Mouse (Mus musculus) liver, postnatal 0 days (tissue): ENCODE data around the gene Prtn3. TPM values are rescaled to one million over a fixed set of nuclear protein-coding genes. Genes with fewer than 3 reads are reported as not detected.

Experiments
- ATAC-seq: fragments of 200-750 bp; cut with Nextera tagmentation; 2 replicates; pipeline ENCODE4 v1.8.0; 2017; ENCODE audit warnings: mild to moderate bottlenecking, moderate library complexity
- DNase-seq: peaks from one replicate; pipeline ENCODE4 v3.0.0-alpha.2; 2016
- H3K27ac ChIP-seq: fragments of 300-500 bp; sonication (generic); 2 replicates; pipeline ENCODE4 v1.5.1; 2014; ENCODE audit warnings: antibody characterized with exemption, moderate library complexity, mild to moderate bottlenecking, low read depth
- H3K27me3 ChIP-seq: fragments of 300-500 bp; sonication (generic); 2 replicates; pipeline ENCODE4 v1.6.1; 2014; ENCODE audit warnings: low read length, control low read depth, mixed read lengths; ENCODE audit not compliant: insufficient read depth
- H3K36me3 ChIP-seq: fragments of 300-500 bp; sonication (generic); replicated peaks from 2 replicates; pipeline ENCODE4 v1.6.1; 2014; ENCODE audit warnings: mild to moderate bottlenecking, control low read depth, low read length, moderate library complexity, mixed read lengths; ENCODE audit not compliant: insufficient read depth
- H3K4me1 ChIP-seq: fragments of 300-500 bp; sonication (generic); 2 replicates; pipeline ENCODE4 v1.6.1; 2014; ENCODE audit warnings: antibody characterized with exemption, mild to moderate bottlenecking, control low read depth; ENCODE audit not compliant: insufficient read depth
- H3K4me2 ChIP-seq: fragments of 300-500 bp; sonication (generic); 2 replicates; pipeline ENCODE4 v1.6.1; 2014; ENCODE audit warnings: low read depth, mild to moderate bottlenecking, low read length, moderate library complexity, mixed read lengths
- H3K4me3 ChIP-seq: fragments of 300-500 bp; sonication (generic); 2 replicates; pipeline ENCODE4 v1.5.1; 2014; ENCODE audit warnings: low read depth, low read length
- H3K9ac ChIP-seq: fragments of 300-500 bp; sonication (generic); replicated peaks from 2 replicates; pipeline ENCODE4 v1.6.1; 2014; ENCODE audit warnings: mild to moderate bottlenecking, moderate library complexity
- H3K9me3 ChIP-seq: fragments of 300-500 bp; sonication (generic); 2 replicates; pipeline ENCODE4 v1.6.1; 2016; ENCODE audit warnings: mild to moderate bottlenecking, control low read depth, low read length, mixed read lengths
- CTCF ChIP-seq: sonication (generic); IDR thresholded peaks from 2 replicates; pipeline ENCODE4 v1.5.1; 2016; ENCODE audit warnings: antibody characterized with exemption, low read depth
- EP300 ChIP-seq: IDR thresholded peaks from 2 replicates; pipeline ENCODE4 v1.6.1; 2016; ENCODE audit warnings: antibody characterized with exemption, low read depth, mild to moderate bottlenecking
- WGBS: fragments of 180-500 bp; shearing (Covaris S2); extraction: QIAGEN DNeasy Blood & Tissue Kit; methylation state at CpG from one replicate; pipeline ENCODE4 v1.1.7; 2014; ENCODE audit not compliant: insufficient replicate concordance; 5-methylcytosine and 5-hydroxymethylcytosine counted together
- polyA plus RNA-seq: library from polyadenylated mRNA; unstranded; fragments of >200 nt; fragmentation: Nextera tagmentation; extraction: Ambion mirVana; gene quantifications from 2 replicates; pipeline ENCODE4 v1.2.1, GENCODE M21; 2015

Gene Prtn3
- polyA plus RNA-seq, 1 experiment from 2014 or later: 123 TPM

DNA sequence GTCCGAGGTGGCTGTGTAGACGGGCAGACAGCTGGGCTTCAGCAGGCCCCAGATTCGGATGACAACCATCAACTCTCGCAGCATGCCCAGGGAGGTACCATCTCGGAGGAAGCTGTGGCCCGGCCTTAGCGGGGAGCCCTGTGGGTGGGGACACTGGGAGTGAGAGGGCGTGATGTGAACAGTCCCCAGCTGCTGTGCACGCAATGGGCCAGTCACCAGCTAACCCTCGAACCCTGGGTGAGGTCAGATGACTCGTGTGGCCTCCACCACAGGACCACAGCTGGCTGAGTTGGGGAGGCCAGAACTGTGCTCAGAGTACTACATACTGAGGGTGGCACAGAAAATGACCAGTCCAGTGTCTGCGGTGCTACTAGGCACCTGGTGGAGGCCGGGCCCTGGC lies 22.5 kb downstream of the Prtn3 start:
- H3K27me3 ChIP-seq: no peaks in the 10 kb centered on the region
- WGBS: 78% methylated on average over 13 of the region's 13 CpGs
- TF ChIP-seq CTCF: no peak
- no peak for TF ChIP-seq EP300
- no peak overlapping the region for H3K4me3 ChIP-seq
- DNase-seq: no peak
- no peak overlapping the region for H3K4me2 ChIP-seq
- no peaks in the 10 kb centered on the region for H3K9me3 ChIP-seq
- H3K36me3 ChIP-seq: peaks cover 19% of the 10 kb centered on the region; the same call in 1 of the 2 replicates
- H3K4me1 ChIP-seq: 0 out of 2 replicates have a peak, but pooled peaks cover 8% of the 10 kb centered on the region
- H3K27ac ChIP-seq: peak overlapping the region; percentile 68
- no peak overlapping the region for H3K9ac ChIP-seq
- ATAC-seq: no peak; the same call in 1 of the 2 replicates

DNA sequence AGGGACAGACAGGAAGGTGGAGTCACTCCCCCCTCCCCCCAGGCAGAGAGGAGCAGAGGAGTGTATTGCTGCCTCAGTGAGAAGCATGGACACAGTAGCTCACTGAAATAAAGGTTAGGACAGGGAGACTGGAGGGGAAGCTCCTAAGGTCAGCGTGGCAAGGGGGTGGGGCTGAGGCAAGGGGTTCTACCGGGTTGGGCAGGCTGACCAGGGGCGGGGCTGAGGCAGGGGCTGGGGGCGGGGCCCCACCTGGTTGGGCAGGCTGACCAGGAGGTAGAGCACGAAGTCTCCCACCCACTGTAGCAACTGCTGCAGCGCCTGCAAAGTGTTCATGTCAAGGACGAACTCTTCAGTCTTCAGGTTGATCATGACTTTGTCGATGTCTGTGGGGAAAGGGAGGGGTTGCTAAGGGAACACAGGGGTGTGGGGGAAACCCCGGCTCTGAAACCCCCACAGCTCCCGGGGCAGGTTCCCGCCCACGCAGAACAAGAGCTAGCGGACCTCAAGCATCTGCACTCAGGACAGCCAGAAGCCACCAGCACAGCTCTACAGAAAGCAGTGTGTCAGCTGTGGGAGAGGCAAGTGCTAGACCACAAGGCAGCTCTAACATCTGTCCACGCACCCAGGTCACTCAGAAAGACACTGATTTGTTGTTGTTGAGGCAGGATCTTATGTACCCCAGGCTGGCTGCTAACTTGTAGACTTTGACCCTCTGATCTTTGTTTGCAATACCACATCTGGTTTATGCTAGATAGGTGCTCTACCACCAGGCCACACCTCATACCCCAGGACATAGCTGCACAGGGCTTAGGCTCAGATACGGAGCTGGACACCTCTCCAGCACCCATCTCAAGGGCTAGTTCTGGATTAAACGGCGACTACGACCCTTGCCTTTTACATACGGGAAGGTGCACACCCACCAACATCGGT lies 23.3 kb downstream of the Prtn3 start:
- no peak overlapping the region for H3K9ac ChIP-seq
- peak overlapping the region; percentile 21; the same call in 1 of the 2 replicates for H3K4me3 ChIP-seq
- H3K27me3 ChIP-seq: no peaks in the 10 kb centered on the region
- DNase-seq (peak; percentile 84), ATAC-seq (peak; percentile 92)
- no peaks in the 10 kb centered on the region for H3K9me3 ChIP-seq
- peak overlapping the region; percentile 68 for H3K27ac ChIP-seq
- TF ChIP-seq EP300 (no peak), CTCF (no peak)
- H3K4me2 ChIP-seq: peak overlapping the region; percentile 60
- H3K4me1 ChIP-seq: 0 out of 2 replicates have a peak, but pooled peaks cover 8% of the 10 kb centered on the region
- H3K36me3 ChIP-seq: peaks cover 19% of the 10 kb centered on the region; the same call in 1 of the 2 replicates
- WGBS: 59% methylated on average over 19 of the region's 20 CpGs

DNA sequence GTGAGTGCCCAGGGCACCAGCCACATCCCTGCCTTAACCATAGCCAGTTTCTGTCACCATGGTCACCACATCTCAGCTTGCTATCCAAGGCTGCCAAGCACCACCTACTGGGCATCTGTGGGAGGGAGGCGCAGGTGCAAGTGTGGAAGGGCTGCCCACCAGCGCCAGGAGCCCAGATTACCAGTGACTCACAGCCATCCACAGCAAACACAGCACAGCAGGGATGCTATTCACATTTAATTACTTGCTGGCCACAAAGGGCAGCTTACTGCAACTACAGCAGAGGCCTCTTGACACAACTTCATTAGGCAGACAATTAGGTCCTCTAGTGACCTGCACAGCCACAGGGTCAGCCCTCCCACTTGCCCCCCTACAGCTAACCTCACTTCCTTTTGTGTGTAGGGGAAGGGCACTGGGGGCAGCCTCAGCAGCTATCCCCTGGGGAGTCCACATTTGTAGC lies 26.7 kb downstream of the Prtn3 start:
- Histone ChIP-seq H3K4me3 (no peak overlapping the region), H3K36me3 (peaks cover 27% of the 10 kb centered on the region; the same call in 1 of the 2 replicates), H3K27ac (no peak overlapping the region), H3K9ac (no peak overlapping the region), H3K27me3 (no peaks in the 10 kb centered on the region), H3K4me2 (no peak overlapping the region), H3K4me1 (0 out of 2 replicates have a peak, but pooled peaks cover 8% of the 10 kb centered on the region), H3K9me3 (no peaks in the 10 kb centered on the region)
- ATAC-seq (no peak), DNase-seq (no peak)
- TF ChIP-seq EP300 (no peak), CTCF (peak; percentile 41; the same call in 1 of the 2 replicates)
- WGBS: 70% methylated on average over 2 of the region's 2 CpGs

DNA sequence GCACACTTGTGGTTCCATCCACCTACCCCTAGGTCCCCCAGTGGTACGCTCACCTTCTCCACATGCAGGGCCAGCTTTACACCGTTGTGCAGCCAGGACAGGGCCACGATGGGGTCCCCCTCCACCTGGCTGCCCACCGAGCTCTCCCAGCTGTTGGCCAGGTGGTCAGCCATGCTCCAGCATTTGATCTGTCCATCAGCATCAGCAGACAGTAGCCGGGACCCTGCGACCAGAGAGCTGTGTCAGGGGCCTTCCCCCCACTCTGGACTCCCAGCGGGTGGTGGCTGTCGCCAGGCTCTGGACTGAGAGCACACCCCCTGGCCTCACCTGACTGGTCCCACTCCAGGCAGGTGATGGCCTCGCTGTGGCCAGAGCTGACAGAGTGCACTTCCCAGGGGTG lies 32.4 kb downstream of the Prtn3 start:
- TF ChIP-seq EP300 (no peak), CTCF (no peak)
- DNase-seq (no peak), ATAC-seq (no peak)
- WGBS: 95% methylated on average over 9 of the region's 9 CpGs
- no peak overlapping the region for H3K4me2 ChIP-seq
- H3K27ac ChIP-seq: no peak overlapping the region
- H3K9me3 ChIP-seq: no peaks in the 10 kb centered on the region
- no peak overlapping the region for H3K9ac ChIP-seq
- H3K27me3 ChIP-seq: no peaks in the 10 kb centered on the region
- H3K4me1 ChIP-seq: peaks cover 17% of the 10 kb centered on the region
- no peak overlapping the region for H3K4me3 ChIP-seq
- H3K36me3 ChIP-seq: peaks cover 32% of the 10 kb centered on the region

DNA sequence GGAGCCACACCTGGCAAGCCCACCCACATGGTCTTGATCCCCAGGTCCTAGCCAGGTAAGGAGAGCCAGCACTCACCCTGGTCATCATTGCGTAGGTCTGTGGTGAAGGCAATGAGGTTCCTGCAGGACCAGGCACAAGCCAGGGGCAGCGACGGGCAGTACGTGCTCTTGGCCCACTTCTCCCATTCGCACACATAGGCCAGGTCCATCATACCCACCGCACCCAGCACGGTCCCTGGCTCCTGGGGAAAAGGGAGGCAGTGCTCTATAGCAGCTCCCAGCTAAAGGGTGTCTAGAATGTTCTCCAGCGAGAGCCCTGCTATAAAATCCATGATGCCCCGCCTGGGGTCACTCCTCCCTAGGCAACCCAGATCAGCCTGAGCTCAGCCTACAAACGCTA lies 33.1 kb downstream of the Prtn3 start:
- WGBS: 90% methylated on average over 10 of the region's 10 CpGs
- H3K36me3 ChIP-seq: peaks cover 32% of the 10 kb centered on the region
- DNase-seq (no peak), ATAC-seq (no peak)
- no peaks in the 10 kb centered on the region for H3K9me3 ChIP-seq
- H3K27me3 ChIP-seq: no peaks in the 10 kb centered on the region
- TF ChIP-seq CTCF (no peak), EP300 (no peak)
- H3K4me1 ChIP-seq: peaks cover 17% of the 10 kb centered on the region
- H3K4me3 ChIP-seq: no peak overlapping the region
- no peak overlapping the region for H3K4me2 ChIP-seq
- H3K9ac ChIP-seq: no peak overlapping the region
- no peak overlapping the region for H3K27ac ChIP-seq

DNA sequence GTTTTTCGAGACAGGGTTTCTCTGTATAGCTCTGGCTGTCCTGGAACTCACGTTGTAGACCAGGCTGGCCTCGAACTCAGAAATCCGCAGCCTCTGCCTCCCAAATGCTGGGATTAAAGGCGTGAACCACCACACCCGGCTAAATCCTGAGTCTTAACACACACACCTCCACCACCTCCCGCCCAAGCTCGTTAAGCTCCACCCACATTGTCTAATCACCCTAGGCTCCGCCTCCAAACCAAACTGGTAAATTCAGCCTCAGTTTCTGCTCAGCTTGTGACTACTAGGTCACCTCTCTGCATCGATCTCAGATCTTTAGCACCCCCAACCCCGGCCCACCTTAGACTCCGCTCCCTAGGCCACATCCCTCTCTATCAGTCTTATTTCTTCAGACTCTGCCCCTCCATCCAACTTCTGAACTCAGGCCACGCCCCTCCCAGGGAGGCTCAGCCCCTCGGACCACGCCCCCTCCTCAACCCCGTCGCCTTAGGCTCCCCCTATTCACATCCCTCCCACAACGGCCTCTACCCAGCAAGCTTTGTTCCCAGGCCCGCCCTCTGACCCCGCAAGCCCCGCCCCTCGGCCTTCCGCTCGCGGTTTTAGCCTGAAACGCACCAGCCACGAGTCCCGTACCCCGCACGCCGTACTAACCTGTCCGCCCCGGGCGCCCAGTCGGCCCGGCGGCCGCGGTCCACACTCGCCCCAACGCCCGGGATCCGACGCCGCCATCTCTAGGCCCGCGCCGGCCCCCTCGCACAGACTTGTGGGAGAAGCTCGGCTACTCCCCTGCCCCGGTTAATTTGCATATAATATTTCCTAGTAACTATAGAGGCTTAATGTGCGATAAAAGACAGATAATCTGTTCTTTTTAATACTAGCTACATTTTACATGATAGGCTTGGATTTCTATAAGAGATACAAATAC lies 34.2 kb downstream of the Prtn3 start, which contains the start of gene Med16:
Gene Med16, minus strand, starts transcription at position 757 of the 925 bp plus-strand sequence.
- no peak for TF ChIP-seq EP300
- TF ChIP-seq CTCF: no peak
- H3K27me3 ChIP-seq: no peaks in the 10 kb centered on the region
- peaks cover 32% of the 10 kb centered on the region for H3K36me3 ChIP-seq
- peak within 1 kb of the TSS; percentile 97 for H3K27ac ChIP-seq
- H3K9me3 ChIP-seq: no peaks in the 10 kb centered on the region
- peak; percentile 97 for ATAC-seq
- peaks cover 17% of the 10 kb centered on the region for H3K4me1 ChIP-seq
- H3K4me3 ChIP-seq: peak within 1 kb of the TSS; percentile 84
- DNase-seq: peak; percentile 96
- H3K4me2 ChIP-seq: peak within 1 kb of the TSS; percentile 74
- WGBS: 2% methylated on average over 49 of the region's 52 CpGs
- H3K9ac ChIP-seq: peak within 1 kb of the TSS; percentile 90
